Mouse (Mus musculus) heart, postnatal 0 days (tissue): ENCODE data around the gene Birc7.

Experiments
- CTCF ChIP-seq: IDR thresholded peaks from 2 replicates; pipeline ENCODE4 v1.5.1; 2016; ENCODE audit warnings: antibody characterized with exemption, control low read depth, low read depth
- EP300 ChIP-seq: IDR thresholded peaks from 2 replicates; pipeline ENCODE4 v1.6.1; 2016; ENCODE audit warnings: antibody characterized with exemption, low read depth

DNA sequence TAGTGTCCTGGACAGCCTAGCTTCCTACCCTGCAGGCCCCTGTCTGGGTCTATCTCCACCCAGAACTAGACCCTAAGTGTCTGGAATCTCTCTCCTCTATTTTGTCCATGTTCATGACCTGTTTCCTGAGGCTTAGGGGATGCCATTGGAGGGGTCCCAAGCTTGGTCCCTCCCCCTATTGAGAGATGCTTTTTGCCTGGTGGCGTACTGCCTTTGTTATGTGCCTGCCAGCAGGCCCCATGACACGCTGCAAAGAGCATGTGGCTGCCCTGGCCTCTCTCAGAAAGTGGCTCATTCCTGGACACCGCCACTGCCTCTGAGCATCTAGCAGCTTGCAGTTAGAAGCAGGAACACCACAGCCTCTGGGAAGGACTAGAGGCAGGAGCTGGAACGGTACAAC is at the start of gene Birc7:
- no peak for TF ChIP-seq CTCF
- TF ChIP-seq EP300: no peak
